Mouse (Mus musculus): ENCODE data around the gene Kcnip1. TPM values are rescaled to one million over a fixed set of nuclear protein-coding genes. Genes with fewer than 3 reads are reported as not detected.

Gene Kcnip1
- polyA plus RNA-seq, 1 experiment from 2014 or later, result 2.5 TPM

GRCm38 (mm10) chr11:34029658-34030057, 36.7 kb upstream of the Kcnip1 start:
- Histone ChIP-seq H3K9me3 (ENCODE audit: control insufficient read depth) (no peaks in the 10 kb centered on the region), H3K4me2 (replicated peaks; ENCODE audit: low read depth) (no peak overlapping the region), H3K4me3 (ENCODE audit: low read depth, low read length) (no peak overlapping the region), H3K9ac (ENCODE audit: low read depth, low read length) (no peak overlapping the region), H3K27me3 (replicated peaks; ENCODE audit: control insufficient read depth, insufficient read depth, low read length) (no peaks in the 10 kb centered on the region), H3K4me1 (replicated peaks; ENCODE audit: control insufficient read depth, insufficient read depth, low read length) (no peaks in the 10 kb centered on the region), H3K36me3 (ENCODE audit: control insufficient read depth, insufficient read depth) (no peaks in the 10 kb centered on the region), H3K27ac (ENCODE audit: low read depth, low read length) (no peak overlapping the region)
- no peak for TF ChIP-seq CTCF (IDR thresholded peaks at IDR 0.05; ENCODE audit: low read depth)
- no peak for ATAC-seq
- WGBS, result 58% methylated on average over 5 of the region's 5 CpGs

DNA sequence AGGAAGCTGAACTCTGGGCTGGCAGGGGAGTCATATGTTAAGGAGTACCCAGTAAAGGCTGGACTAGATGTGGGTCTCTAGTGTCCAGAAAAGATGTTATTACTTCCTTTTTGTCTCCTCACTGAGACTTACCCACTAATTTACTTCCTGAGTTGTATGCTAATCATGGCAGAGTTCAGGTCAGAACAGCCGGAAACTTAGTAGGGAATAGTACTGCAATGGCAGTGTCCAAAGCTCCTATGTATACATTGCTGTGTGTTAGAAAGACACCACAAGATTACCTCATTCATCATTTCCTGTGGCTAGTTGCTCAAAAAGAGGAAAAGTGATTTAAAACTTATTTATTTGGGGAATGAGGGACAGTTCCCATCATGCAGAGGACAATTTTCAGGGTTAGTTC, 32.1 kb upstream of the Kcnip1 start:
- Histone ChIP-seq H3K27ac (ENCODE audit: low read depth, low read length) (no peak overlapping the region), H3K36me3 (ENCODE audit: control insufficient read depth, insufficient read depth) (no peaks in the 10 kb centered on the region), H3K4me2 (replicated peaks; ENCODE audit: low read depth) (no peak overlapping the region), H3K9me3 (ENCODE audit: control insufficient read depth) (no peaks in the 10 kb centered on the region), H3K27me3 (replicated peaks; ENCODE audit: control insufficient read depth, insufficient read depth, low read length) (no peaks in the 10 kb centered on the region), H3K4me3 (ENCODE audit: low read depth, low read length) (no peak overlapping the region), H3K9ac (ENCODE audit: low read depth, low read length) (no peak overlapping the region), H3K4me1 (replicated peaks; ENCODE audit: control insufficient read depth, insufficient read depth, low read length) (no peaks in the 10 kb centered on the region)
- TF ChIP-seq CTCF (IDR thresholded peaks at IDR 0.05; ENCODE audit: low read depth), result no peak
- WGBS, result 68% methylated on average over 1 of the region's 1 CpGs
- no peak for ATAC-seq

DNA sequence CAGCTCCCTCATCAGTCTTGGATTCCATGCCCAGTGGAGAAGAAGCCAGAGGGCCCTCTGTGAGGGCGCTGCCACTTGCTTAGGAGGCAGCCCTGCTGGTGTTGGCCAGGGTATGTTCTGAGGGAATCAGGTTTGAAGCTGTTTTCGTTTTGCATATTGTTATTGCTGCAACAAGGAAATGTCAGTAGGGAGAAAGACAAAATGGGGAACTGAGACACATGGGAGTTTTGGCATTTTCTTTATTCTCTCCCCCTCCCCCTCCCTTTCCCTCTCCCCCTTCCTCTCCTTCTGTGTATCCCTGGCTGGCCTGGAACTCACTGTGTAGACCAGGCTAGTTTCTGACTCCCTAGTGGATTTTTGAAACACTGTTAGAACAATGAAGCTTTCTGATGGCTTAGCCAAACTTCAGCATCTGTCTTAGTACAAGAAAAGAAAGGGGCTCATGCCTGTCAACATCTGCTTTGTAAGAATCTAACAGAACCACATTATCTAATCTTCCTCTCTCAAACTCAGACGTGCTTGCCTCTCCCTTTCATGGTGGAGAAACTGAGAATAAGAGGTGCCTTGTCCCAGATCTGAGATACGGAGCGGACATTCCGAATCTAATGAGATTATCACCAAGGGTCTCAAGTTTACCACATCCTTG, 19.2 kb upstream of the Kcnip1 start:
- WGBS, result 78% methylated on average over 6 of the region's 6 CpGs
- Histone ChIP-seq H3K4me3 (ENCODE audit: low read depth, low read length) (no peak overlapping the region), H3K4me1 (replicated peaks; ENCODE audit: control insufficient read depth, insufficient read depth, low read length) (no peaks in the 10 kb centered on the region), H3K9me3 (ENCODE audit: control insufficient read depth) (no peaks in the 10 kb centered on the region), H3K27ac (ENCODE audit: low read depth, low read length) (no peak overlapping the region), H3K27me3 (replicated peaks; ENCODE audit: control insufficient read depth, insufficient read depth, low read length) (no peaks in the 10 kb centered on the region), H3K36me3 (ENCODE audit: control insufficient read depth, insufficient read depth) (no peaks in the 10 kb centered on the region), H3K9ac (ENCODE audit: low read depth, low read length) (no peak overlapping the region), H3K4me2 (replicated peaks; ENCODE audit: low read depth) (no peak overlapping the region)
- TF ChIP-seq CTCF (IDR thresholded peaks at IDR 0.05; ENCODE audit: low read depth), result no peak
- ATAC-seq, result no peak

DNA sequence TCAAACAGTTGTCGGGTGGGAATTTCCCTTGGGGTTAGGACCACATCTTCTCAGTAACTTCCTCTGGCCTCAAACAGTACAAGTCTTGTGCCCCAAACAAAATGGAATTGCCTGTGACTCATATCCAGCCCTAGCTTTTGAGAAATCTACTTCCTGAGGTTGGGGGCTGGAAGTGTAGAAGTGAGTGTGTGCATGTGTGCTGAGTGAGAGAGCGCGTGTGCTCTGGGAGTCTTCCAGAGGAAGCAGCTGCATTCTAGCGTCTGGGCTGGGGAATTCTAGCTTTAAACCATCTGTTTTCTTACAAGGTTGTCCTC, 17.9 kb upstream of the Kcnip1 start:
- Histone ChIP-seq H3K9me3 (ENCODE audit: control insufficient read depth) (no peaks in the 10 kb centered on the region), H3K27ac (ENCODE audit: low read depth, low read length) (no peak overlapping the region), H3K4me3 (ENCODE audit: low read depth, low read length) (no peak overlapping the region), H3K4me1 (replicated peaks; ENCODE audit: control insufficient read depth, insufficient read depth, low read length) (no peaks in the 10 kb centered on the region), H3K27me3 (replicated peaks; ENCODE audit: control insufficient read depth, insufficient read depth, low read length) (no peaks in the 10 kb centered on the region), H3K9ac (ENCODE audit: low read depth, low read length) (no peak overlapping the region), H3K36me3 (ENCODE audit: control insufficient read depth, insufficient read depth) (no peaks in the 10 kb centered on the region), H3K4me2 (replicated peaks; ENCODE audit: low read depth) (no peak overlapping the region)
- no peak for ATAC-seq
- WGBS, result 46% methylated on average over 4 of the region's 4 CpGs
- TF ChIP-seq CTCF (IDR thresholded peaks at IDR 0.05; ENCODE audit: low read depth), result no peak

DNA sequence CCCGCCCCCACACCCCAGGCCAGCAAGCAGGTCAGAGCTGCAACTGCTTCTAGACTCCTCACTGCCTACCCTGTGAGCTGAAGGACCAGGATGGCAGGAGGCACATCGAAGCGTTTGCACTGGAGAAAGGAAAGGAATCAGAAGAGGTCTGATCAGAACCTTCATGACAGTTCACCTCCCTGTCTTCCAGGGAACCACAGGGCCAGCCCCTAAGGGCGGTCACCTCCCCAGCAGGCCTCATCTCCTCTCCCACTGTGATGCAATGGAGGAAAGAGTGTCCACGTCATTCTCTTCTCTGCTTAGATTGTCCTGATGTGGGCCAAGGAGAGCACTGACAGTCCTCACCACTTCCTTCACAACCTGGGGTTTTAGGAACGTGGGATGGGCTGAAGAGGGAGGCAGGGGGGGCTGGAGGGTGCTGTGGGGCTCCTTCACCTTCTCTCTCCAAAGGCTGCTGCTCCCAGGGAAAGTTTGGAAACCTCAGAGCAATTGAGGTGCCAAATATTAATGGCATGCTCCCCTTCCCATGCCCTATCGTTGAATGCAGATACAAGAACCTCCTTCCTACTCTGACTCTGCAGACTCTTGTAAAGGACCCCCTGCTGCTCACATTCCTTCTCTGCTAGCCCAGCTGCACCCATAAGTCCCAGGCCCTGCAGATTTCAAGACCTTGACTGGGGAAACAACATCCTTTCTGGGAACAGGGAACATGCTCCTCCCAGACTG, 17.3 kb upstream of the Kcnip1 start:
- no peaks in the 10 kb centered on the region for H3K4me1 ChIP-seq (replicated peaks; ENCODE audit: control insufficient read depth, insufficient read depth, low read length)
- no peaks in the 10 kb centered on the region for H3K9me3 ChIP-seq (ENCODE audit: control insufficient read depth)
- peak overlapping the region; percentile 35; the same call in 1 of the 2 replicates for H3K27ac ChIP-seq (ENCODE audit: low read depth, low read length)
- TF ChIP-seq CTCF (IDR thresholded peaks at IDR 0.05; ENCODE audit: low read depth), result no peak
- ATAC-seq, result no peak
- no peaks in the 10 kb centered on the region for H3K36me3 ChIP-seq (ENCODE audit: control insufficient read depth, insufficient read depth)
- H3K4me2 ChIP-seq (replicated peaks; ENCODE audit: low read depth), result no peak overlapping the region
- no peak overlapping the region for H3K4me3 ChIP-seq (ENCODE audit: low read depth, low read length)
- H3K27me3 ChIP-seq (replicated peaks; ENCODE audit: control insufficient read depth, insufficient read depth, low read length), result no peaks in the 10 kb centered on the region
- 60% methylated on average over 7 of the region's 7 CpGs for WGBS
- no peak overlapping the region for H3K9ac ChIP-seq (ENCODE audit: low read depth, low read length)

DNA sequence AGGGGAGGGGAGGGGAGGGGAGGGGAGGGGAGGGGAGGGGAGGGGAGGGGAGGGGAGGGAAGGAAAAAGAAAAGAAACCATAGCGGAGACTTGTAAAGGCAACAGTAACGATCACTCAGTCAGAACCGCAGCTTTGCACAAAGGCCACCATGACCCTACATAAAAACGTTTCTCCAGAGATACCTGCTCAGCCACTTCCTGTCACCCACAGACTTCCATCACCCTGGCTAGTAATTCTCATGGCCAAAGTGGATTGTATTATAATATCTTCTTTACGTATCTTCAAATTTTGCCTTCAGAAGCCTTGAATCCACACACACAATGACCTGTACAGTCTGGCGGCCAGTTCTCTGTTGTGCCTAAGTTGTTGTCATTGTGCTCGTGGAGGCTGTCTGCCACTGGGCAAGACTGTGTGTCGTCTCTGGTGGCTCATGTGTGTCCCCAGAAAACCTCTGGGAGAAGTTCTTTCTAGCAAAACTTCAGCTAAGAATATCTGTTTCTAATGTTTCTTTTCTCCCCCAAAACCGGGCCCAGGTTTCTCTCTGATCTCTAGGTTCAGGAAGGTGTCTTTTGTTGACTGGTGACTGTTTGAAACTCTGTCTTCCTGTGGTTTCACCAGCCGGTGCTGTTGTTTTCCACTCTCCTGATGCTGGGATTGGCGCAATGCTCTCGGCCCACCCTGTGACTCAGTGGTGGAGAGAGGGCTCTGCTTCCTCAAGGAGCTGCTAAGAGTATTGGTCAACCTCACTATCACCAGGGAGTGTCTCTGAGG, 16.6 kb upstream of the Kcnip1 start:
- Histone ChIP-seq H3K9ac (ENCODE audit: low read depth, low read length) (no peak overlapping the region), H3K4me1 (replicated peaks; ENCODE audit: control insufficient read depth, insufficient read depth, low read length) (no peaks in the 10 kb centered on the region), H3K4me2 (replicated peaks; ENCODE audit: low read depth) (no peak overlapping the region), H3K27me3 (replicated peaks; ENCODE audit: control insufficient read depth, insufficient read depth, low read length) (no peaks in the 10 kb centered on the region), H3K9me3 (ENCODE audit: control insufficient read depth) (no peaks in the 10 kb centered on the region), H3K27ac (ENCODE audit: low read depth, low read length) (no peak overlapping the region), H3K4me3 (ENCODE audit: low read depth, low read length) (no peak overlapping the region), H3K36me3 (ENCODE audit: control insufficient read depth, insufficient read depth) (no peaks in the 10 kb centered on the region)
- 78% methylated on average over 12 of the region's 12 CpGs for WGBS
- no peak for ATAC-seq
- TF ChIP-seq CTCF (IDR thresholded peaks at IDR 0.05; ENCODE audit: low read depth), result no peak
